Mouse (Mus musculus) left cerebral cortex, adult 11 months (tissue): Measurements from ENCODE around the gene Myo1a.

ENCODE experiments used
- DNase-seq: peaks from one replicate; pipeline ENCODE4 v3.0.0; 2022; ENCODE audit warnings: low spot score

The Myo1a gene

GRCm38 (mm10) chr10:127674794-127675522, 30.0 kb upstream of the Myo1a start:
- DNase-seq, result peak; percentile 95

GRCm38 (mm10) chr10:127675859-127676398, 29.0 kb upstream of the Myo1a start:
- DNase-seq, result no peak

- peak; percentile 95 for DNase-seq
These were observed 28.1 kb upstream of the Myo1a start for GRCm38 (mm10) chr10:127676691-127677548.

DNA sequence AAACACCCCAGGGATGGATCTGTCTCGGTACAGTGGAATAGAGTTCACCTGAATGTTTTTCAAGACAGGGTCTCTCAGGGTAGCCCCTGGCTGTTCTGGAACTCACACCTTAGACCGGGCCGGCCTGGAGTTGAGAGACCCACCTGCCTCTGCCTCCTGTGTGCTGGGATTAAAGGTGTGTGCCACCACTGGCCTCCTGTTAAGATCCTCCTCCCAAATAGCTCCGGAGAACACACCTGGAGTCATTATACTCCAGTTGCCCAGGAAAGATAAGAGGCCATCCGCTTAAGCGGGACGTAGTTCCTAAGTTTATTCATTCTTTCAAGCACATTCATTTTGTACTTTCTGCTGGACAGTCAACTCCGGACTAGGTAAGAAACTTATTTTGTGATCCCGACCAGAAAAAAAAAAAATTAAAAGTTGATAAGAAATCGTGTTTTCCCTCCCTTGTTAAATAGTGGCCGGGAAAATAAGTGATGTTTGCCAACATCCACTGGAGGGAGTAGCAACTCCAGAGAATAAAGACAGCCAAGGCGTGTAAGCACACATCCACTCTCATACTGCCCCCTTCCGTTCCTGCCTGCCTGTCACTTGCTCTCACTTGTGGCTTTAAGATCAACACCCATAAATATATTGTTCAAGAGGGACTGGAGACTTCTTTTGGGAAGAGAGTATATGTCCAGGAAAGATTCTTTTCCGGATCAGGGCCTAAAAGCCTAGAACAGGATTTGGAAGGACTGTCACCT, 27.2 kb upstream of the Myo1a start:
- DNase-seq, result no peak

- DNase-seq, result no peak
These were observed 25.8 kb upstream of the Myo1a start for GRCm38 (mm10) chr10:127679208-127679607.

GRCm38 (mm10) chr10:127679881-127680280, 25.1 kb upstream of the Myo1a start:
- no peak for DNase-seq

DNA sequence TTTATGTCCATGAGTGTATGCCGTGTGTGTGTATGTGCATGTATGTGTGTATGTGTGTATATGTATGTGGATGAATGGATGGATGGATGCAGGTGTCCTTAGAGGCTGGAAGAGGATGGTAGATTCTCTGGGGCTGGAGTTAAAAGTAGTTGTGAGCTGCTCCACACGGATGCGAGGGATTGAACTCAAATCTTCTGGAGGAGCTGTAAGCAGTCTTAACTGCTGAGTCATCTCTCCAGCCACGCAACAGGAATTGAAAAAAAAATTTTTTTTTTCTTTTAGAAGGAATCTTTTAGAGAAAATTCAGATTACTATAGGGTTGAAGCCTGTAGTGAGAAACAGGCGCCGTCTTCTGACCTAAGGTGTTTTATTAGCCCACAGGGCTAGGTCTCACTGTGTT, 22.1 kb upstream of the Myo1a start:
- DNase-seq, result no peak

- DNase-seq, result no peak
These were observed 13.9 kb upstream of the Myo1a start for GRCm38 (mm10) chr10:127691053-127691452.

- DNase-seq, result no peak
These were observed 10.3 kb upstream of the Myo1a start for GRCm38 (mm10) chr10:127694636-127695035.

DNA sequence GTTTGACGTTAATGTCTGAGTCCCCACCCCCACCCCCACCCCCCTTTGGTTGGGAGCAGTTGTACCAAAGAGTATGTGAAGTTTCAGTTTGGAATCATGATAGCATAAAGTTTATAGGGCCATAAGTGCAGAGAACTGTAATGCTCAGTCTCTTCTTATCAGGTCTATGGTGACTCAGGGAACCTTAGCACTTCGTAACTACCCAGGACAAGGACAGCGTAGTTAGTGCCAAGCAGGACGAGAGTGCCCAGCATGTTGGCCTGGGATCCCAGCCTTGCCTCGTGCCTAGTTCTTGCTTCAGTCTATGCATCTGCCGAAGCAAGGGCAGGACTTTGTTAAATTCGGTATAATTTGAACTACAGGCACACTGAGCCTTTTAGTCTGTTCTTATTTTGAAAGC, 9.2 kb upstream of the Myo1a start:
- DNase-seq, result no peak

- no peak for DNase-seq
These were observed 6.0 kb upstream of the Myo1a start for GRCm38 (mm10) chr10:127698966-127699365.

GRCm38 (mm10) chr10:127703299-127703698, 1.7 kb upstream of the Myo1a start:
- DNase-seq, result no peak

DNA sequence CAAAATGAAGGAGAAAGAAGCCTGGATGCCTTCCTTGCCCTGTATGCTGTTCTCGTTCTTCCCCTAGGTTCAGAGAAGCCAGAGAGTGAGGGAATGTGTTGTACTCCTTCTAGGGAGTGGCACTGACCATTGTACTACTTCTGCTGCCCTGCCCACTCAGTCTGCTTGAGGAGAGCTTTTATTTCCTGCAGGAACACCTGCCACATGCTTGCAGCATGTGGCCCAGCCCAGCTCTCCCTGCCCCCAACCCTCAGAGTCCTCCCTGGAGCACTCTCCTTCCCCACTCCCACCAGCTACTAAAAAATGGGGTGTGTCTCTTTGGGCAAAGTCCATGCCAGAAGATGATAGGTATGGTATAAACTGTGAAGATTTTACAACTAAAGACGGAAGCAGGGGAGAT, 677 bp upstream of the Myo1a start:
- no peak for DNase-seq

DNA sequence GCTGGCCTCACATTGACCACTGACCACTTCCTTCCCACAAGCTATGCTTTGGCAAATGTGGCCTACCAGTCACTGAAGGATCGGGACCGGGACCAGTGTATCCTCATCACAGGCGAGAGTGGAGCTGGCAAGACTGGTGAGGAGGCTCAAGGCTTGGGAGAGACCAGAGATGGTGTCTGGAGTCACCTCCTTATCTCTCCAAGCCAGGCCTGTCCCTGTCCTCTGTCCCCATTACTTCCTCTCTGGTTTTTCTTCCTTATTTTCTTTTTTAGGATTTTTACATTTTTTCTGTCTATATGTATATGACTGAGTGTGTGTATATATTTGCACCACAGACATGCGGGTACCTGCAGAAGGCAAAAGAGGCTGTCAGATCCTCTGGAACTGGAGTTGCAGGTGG, 813 bp downstream of the Myo1a start:
- DNase-seq, result no peak

- no peak for DNase-seq
These were observed 2.8 kb downstream of the Myo1a start for GRCm38 (mm10) chr10:127707721-127708120.

DNA sequence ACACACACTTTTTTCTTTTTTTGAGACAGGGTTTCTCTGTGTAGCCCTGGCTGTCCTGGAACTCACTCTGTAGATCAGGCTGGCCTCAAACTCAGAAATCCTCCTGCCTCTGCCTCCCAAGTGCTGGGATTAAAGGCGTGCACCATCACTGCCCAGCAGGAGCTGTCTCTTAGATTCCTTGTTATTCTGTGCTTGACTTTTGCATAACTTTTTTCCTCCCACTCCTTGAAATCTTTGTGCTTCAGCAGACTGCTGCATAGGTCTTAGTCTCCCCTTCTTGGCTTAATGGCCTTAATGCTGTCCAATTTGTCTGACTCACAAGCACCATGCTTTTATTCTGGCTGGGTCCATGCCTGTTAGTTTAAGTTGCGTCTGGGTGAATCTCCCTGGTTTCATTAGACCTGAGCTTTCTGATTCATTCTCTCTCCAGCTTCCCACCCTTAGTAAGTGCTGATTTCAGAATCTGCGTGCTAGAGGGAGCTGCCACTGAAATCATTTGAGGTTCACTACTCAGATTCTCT, 3.9 kb downstream of the Myo1a start:
- no peak for DNase-seq

DNA sequence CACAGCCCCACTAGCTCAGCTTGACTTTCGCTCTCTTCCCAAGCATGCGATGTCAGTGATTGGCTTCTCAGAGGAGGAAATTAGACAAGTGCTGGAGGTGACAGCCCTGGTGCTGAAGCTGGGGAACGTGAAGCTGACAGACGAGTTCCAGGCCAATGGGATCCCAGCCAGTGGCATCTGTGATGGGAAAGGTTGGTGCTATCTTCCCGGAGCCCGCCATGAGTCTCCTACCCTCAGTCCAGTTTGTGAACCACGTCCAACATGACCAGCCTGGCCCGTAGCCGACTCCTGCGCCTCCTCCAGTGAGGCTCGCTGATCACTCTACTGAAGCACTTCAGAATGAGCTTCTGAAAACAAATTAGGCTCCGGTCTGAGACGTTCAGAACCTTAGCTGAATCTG, 5.4 kb downstream of the Myo1a start:
- DNase-seq, result no peak

DNA sequence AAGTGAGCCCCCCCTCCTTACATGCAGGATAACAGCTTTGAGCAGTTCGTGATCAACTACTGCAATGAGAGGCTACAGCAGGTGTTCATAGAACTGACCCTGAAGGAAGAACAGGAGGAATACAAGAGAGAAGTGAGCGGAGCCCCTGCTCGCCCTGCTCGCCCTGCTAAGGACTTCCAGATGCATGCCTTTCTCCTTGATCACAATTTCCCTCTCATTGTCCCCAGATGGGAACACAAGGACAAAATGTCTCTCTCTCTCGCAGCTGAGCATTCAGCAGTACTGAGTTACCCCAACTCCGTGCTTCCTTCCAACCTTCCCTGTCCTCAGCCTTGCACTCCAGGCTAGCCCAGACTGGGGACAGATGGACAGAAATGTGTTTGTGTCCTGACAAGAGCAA, 7.8 kb downstream of the Myo1a start:
- no peak for DNase-seq

GRCm38 (mm10) chr10:127721671-127722418, 16.9 kb downstream of the Myo1a start:
- DNase-seq, result no peak

GRCm38 (mm10) chr10:127724178-127724577, 19.2 kb downstream of the Myo1a start, which contains the start of gene Tac2:
Tac2 (plus strand) TSS chr10:127724478.
- no peak for DNase-seq

DNA sequence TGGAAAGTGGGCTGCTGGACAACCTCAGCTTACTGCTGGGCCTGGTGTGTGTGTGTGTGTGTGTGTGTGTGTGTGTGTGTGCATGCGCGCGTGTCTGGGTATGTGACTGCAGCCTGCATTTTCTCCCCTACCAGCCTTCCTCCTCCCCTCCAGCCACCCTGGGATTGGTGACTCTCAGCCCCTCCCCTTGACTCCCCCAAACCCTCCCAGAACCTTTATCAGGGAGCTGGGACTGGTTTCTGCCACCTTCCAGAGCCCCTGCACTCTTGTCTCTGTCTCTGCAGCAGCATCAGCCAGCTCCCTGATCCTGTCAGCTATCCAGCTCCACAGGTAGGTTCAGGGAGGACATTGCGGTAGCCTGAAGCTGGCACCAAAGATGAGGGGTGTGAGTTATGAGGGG, 20.2 kb downstream of the Myo1a start:
- no peak for DNase-seq
